Mouse (Mus musculus): Measurements from ENCODE around the gene Tmem47. TPM values are rescaled to one million over a fixed set of nuclear protein-coding genes. Genes with fewer than 3 reads are reported as not detected.

Gene Tmem47
- 8.2 and 12.0 TPM in 2 replicates for polyA plus RNA-seq (2015; fragmentation: Nextera tagmentation; extraction: Ambion mirVana)

- DNase-seq (ENCODE audit: low spot score) (peak; percentile 72), ATAC-seq (peak; percentile 95)
- Histone ChIP-seq H3K27me3 (replicated peaks; ENCODE audit: insufficient read depth, low read length) (no peaks in the 10 kb centered on the region), H3K27ac (ENCODE audit: low read length) (peak within 1 kb of the TSS; percentile 54), H3K4me3 (ENCODE audit: low read depth, low read length) (peak within 1 kb of the TSS; percentile 57), H3K9ac (replicated peaks; ENCODE audit: low read depth) (peak within 1 kb of the TSS; percentile 32; the same call in 1 of the 2 replicates), H3K4me2 (replicated peaks; ENCODE audit: low read depth, low read length) (peak within 1 kb of the TSS; percentile 61), H3K36me3 (ENCODE audit: insufficient read depth, low read length) (no peaks in the 10 kb centered on the region), H3K4me1 (ENCODE audit: insufficient read depth, low read depth, low read length) (no peaks in the 10 kb centered on the region), H3K9me3 (ENCODE audit: low read length) (no peaks in the 10 kb centered on the region)
- WGBS: 6% methylated on average over 24 of the region's 39 CpGs
- TF ChIP-seq CTCF (IDR thresholded peaks at IDR 0.05) (no peak), EP300 (IDR thresholded peaks at IDR 0.05) (no peak)
Observed at GRCm38 (mm10) chrX:81070210-81070803, at the start of gene Tmem47. Gene Tmem47, plus strand, starts transcription at chrX:81070698.

GRCm38 (mm10) chrX:81070804-81071461, 435 bp downstream of the Tmem47 start:
- Histone ChIP-seq H3K27me3 (replicated peaks; ENCODE audit: insufficient read depth, low read length) (no peaks in the 10 kb centered on the region), H3K9me3 (ENCODE audit: low read length) (no peaks in the 10 kb centered on the region), H3K4me3 (ENCODE audit: low read depth, low read length) (peak overlapping the region; percentile 57), H3K4me2 (replicated peaks; ENCODE audit: low read depth, low read length) (peak overlapping the region; percentile 61), H3K36me3 (ENCODE audit: insufficient read depth, low read length) (no peaks in the 10 kb centered on the region), H3K27ac (ENCODE audit: low read length) (peak overlapping the region; percentile 54), H3K4me1 (ENCODE audit: insufficient read depth, low read depth, low read length) (no peaks in the 10 kb centered on the region), H3K9ac (replicated peaks; ENCODE audit: low read depth) (peak overlapping the region; percentile 32; the same call in 1 of the 2 replicates)
- TF ChIP-seq CTCF (IDR thresholded peaks at IDR 0.05): no peak
- no peak for TF ChIP-seq EP300 (IDR thresholded peaks at IDR 0.05)
- WGBS: 7% methylated on average over 41 of the region's 45 CpGs
- ATAC-seq (peak; percentile 49), DNase-seq (ENCODE audit: low spot score) (peak; percentile 4)

- H3K4me2 ChIP-seq (replicated peaks; ENCODE audit: low read depth, low read length): peak overlapping the region; percentile 61
- no peaks in the 10 kb centered on the region for H3K27me3 ChIP-seq (replicated peaks; ENCODE audit: insufficient read depth, low read length)
- peak overlapping the region; percentile 54 for H3K27ac ChIP-seq (ENCODE audit: low read length)
- H3K9ac ChIP-seq (replicated peaks; ENCODE audit: low read depth): no peak overlapping the region
- H3K36me3 ChIP-seq (ENCODE audit: insufficient read depth, low read length): no peaks in the 10 kb centered on the region
- no peaks in the 10 kb centered on the region for H3K9me3 ChIP-seq (ENCODE audit: low read length)
- 0 out of 2 replicates have a peak, but pooled peaks have one; percentile 7 for ATAC-seq
- 4% methylated on average over 11 of the region's 14 CpGs for WGBS
- no peaks in the 10 kb centered on the region for H3K4me1 ChIP-seq (ENCODE audit: insufficient read depth, low read depth, low read length)
- TF ChIP-seq EP300 (IDR thresholded peaks at IDR 0.05): no peak
- no peak for TF ChIP-seq CTCF (IDR thresholded peaks at IDR 0.05)
- H3K4me3 ChIP-seq (ENCODE audit: low read depth, low read length): peak overlapping the region; percentile 57
- peak; percentile 31 for DNase-seq (ENCODE audit: low spot score)
Observed at GRCm38 (mm10) chrX:81071746-81072640, 1.5 kb downstream of the Tmem47 start.

GRCm38 (mm10) chrX:81072651-81073050, 2.2 kb downstream of the Tmem47 start:
- Histone ChIP-seq H3K9me3 (ENCODE audit: low read length) (no peaks in the 10 kb centered on the region), H3K4me1 (ENCODE audit: insufficient read depth, low read depth, low read length) (no peaks in the 10 kb centered on the region), H3K4me3 (ENCODE audit: low read depth, low read length) (peak overlapping the region; percentile 57; the same call in 1 of the 2 replicates), H3K27me3 (replicated peaks; ENCODE audit: insufficient read depth, low read length) (no peaks in the 10 kb centered on the region), H3K4me2 (replicated peaks; ENCODE audit: low read depth, low read length) (peak overlapping the region; percentile 61; the same call in 1 of the 2 replicates), H3K36me3 (ENCODE audit: insufficient read depth, low read length) (no peaks in the 10 kb centered on the region), H3K9ac (replicated peaks; ENCODE audit: low read depth) (no peak overlapping the region), H3K27ac (ENCODE audit: low read length) (no peak overlapping the region)
- peak; percentile 5 for DNase-seq (ENCODE audit: low spot score)
- 8% methylated on average over 2 of the region's 2 CpGs for WGBS
- no peak for ATAC-seq
- TF ChIP-seq CTCF (IDR thresholded peaks at IDR 0.05): no peak
- no peak for TF ChIP-seq EP300 (IDR thresholded peaks at IDR 0.05)

- H3K9me3 ChIP-seq (ENCODE audit: low read length): no peaks in the 10 kb centered on the region
- TF ChIP-seq CTCF (IDR thresholded peaks at IDR 0.05) (no peak), EP300 (IDR thresholded peaks at IDR 0.05) (no peak)
- 42% methylated on average over 4 of the region's 4 CpGs for WGBS
- H3K27ac ChIP-seq (ENCODE audit: low read length): no peak overlapping the region
- DNase-seq (ENCODE audit: low spot score) (peak; percentile 19), ATAC-seq (no peak)
- H3K4me1 ChIP-seq (ENCODE audit: insufficient read depth, low read depth, low read length): no peaks in the 10 kb centered on the region
- no peaks in the 10 kb centered on the region for H3K36me3 ChIP-seq (ENCODE audit: insufficient read depth, low read length)
- no peaks in the 10 kb centered on the region for H3K27me3 ChIP-seq (replicated peaks; ENCODE audit: insufficient read depth, low read length)
- H3K9ac ChIP-seq (replicated peaks; ENCODE audit: low read depth): no peak overlapping the region
- H3K4me3 ChIP-seq (ENCODE audit: low read depth, low read length): peak overlapping the region; percentile 2; the same call in 1 of the 2 replicates
- no peak overlapping the region for H3K4me2 ChIP-seq (replicated peaks; ENCODE audit: low read depth, low read length)
Observed at GRCm38 (mm10) chrX:81073834-81074233, 3.3 kb downstream of the Tmem47 start.

- H3K9ac ChIP-seq (replicated peaks; ENCODE audit: low read depth): no peak overlapping the region
- no peak for DNase-seq (ENCODE audit: low spot score)
- no peaks in the 10 kb centered on the region for H3K4me1 ChIP-seq (ENCODE audit: insufficient read depth, low read depth, low read length)
- TF ChIP-seq CTCF (IDR thresholded peaks at IDR 0.05) (no peak), EP300 (IDR thresholded peaks at IDR 0.05) (no peak)
- no peak overlapping the region for H3K4me3 ChIP-seq (ENCODE audit: low read depth, low read length)
- H3K27me3 ChIP-seq (replicated peaks; ENCODE audit: insufficient read depth, low read length): no peaks in the 10 kb centered on the region
- no peaks in the 10 kb centered on the region for H3K9me3 ChIP-seq (ENCODE audit: low read length)
- no peak overlapping the region for H3K4me2 ChIP-seq (replicated peaks; ENCODE audit: low read depth, low read length)
- H3K36me3 ChIP-seq (ENCODE audit: insufficient read depth, low read length): no peaks in the 10 kb centered on the region
- H3K27ac ChIP-seq (ENCODE audit: low read length): no peak overlapping the region
- ATAC-seq: no peak
Observed at GRCm38 (mm10) chrX:81078522-81078921, 8.0 kb downstream of the Tmem47 start.
